Mouse (Mus musculus): ENCODE data around the gene Vmn1r227. TPM values are rescaled to one million over a fixed set of nuclear protein-coding genes. Genes with fewer than 3 reads are reported as not detected.

The Vmn1r227 gene
- polyA plus RNA-seq (2017; shearing (Covaris generic)) = under 1 TPM in 1 of 2 experiments, not detected in 1; 0.17 TPM

DNA sequence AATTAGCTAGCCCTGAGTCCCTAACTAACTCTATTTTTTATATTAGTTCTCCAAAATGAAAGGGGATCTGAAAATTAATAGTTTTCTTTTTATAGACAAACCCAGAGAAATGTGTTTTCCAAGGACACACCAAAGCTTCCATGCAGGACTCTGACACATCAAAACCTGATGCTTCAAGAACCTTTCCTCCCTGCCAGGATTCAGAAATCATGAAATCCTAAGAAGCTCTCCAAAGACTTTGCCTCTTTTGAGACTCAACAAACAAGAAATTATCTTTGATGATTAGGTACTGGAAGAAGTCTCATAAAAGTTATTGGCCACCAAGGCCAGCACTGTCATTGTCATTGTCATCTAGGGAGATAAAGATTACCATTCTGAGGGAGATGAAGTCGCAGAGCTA is at the start of gene Vmn1r227:
TSS of gene Vmn1r227 (plus strand) at position 301 of the 400 bp plus-strand sequence.

DNA sequence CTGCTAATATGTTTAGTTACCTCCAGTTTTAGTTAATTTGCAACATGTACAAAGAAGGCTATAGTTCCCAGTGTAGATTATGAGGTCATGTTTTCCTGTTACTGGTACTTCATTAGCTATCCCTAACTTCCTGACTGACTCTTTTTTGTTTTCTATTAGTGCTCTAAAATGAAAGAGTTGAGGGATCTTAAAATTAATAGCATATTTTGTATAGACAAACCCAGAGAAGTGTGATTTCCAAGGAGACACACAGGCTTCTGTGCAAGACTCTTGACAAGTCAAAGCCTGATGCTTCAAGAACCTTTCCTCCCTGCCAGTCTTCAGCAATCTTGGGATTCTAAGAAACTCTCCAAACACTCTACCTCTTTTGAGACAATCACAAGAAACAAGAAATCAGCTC is 47.1 kb upstream of the Vmn1r227 start, which contains the start of gene Vmn1r226:
TSS of gene Vmn1r226 (plus strand) at position 301 of the 400 bp plus-strand sequence.

DNA sequence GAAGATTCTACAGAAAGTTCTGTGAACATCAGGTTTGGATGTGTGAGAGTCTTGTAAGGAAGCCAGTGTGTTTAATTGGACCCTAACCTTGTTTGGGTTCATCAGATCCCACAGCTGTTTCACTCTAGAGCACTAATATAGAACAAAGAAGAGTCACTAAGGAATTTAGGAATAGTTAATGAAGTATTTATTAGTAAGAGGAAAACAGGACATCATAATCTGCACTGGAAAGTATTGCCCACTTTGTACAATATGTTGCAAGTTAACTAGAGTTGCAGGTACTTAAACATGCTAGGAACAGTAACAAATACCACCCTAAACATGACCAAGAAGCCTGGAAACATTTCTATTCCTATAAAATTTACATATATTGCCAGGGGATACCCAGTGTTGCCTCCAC is 56.4 kb downstream of the Vmn1r227 start, which contains the start of gene Vmn1r228:
TSS of gene Vmn1r228 (minus strand) at position 101 of the 400 bp plus-strand sequence.

Other genes with a start within 250 kb of the Vmn1r227 start
- under 1 TPM; 0.02 to 0.13 TPM for gene Vmn2r108, start 248.5 kb upstream of the Vmn1r227 start, polyA plus RNA-seq (2017; shearing (Covaris generic))
- gene Vmn1r225, start 231.7 kb upstream of the Vmn1r227 start, polyA plus RNA-seq (2017; shearing (Covaris generic)) = not detected
- under 1 TPM; 0.05 to 0.23 TPM for gene Vmn2r109, start 165.1 kb upstream of the Vmn1r227 start, polyA plus RNA-seq (2017; shearing (Covaris generic))
- gene Vmn2r110, start 133.4 kb upstream of the Vmn1r227 start, polyA plus RNA-seq (2017; shearing (Covaris generic)) = under 1 TPM; 0.02 to 0.05 TPM
- gene Fpr-rs3, start 105.0 kb upstream of the Vmn1r227 start, polyA plus RNA-seq (2017; shearing (Covaris generic)) = not detected
- gene Vmn1r226, start 47.0 kb upstream of the Vmn1r227 start, polyA plus RNA-seq (2017; shearing (Covaris generic)) = under 1 TPM in 1 of 2 experiments, not detected in 1; 0.33 TPM
- gene Vmn1r228, start 56.3 kb downstream of the Vmn1r227 start, polyA plus RNA-seq (2017; shearing (Covaris generic)) = not detected
- gene Vmn1r229, start 81.7 kb downstream of the Vmn1r227 start, polyA plus RNA-seq (2017; shearing (Covaris generic)) = under 1 TPM; 0.05 to 0.38 TPM
- under 1 TPM in 1 of 2 experiments, not detected in 1; 0.06 TPM for gene Vmn1r230, start 110.6 kb downstream of the Vmn1r227 start, polyA plus RNA-seq (2017; shearing (Covaris generic))
- gene Vmn1r231, start 175.2 kb downstream of the Vmn1r227 start, polyA plus RNA-seq (2017; shearing (Covaris generic)) = under 1 TPM in 1 of 2 experiments, not detected in 1; 0.27 TPM
- gene Vmn1r232, start 189.9 kb downstream of the Vmn1r227 start, polyA plus RNA-seq (2017; shearing (Covaris generic)) = under 1 TPM in 1 of 2 experiments, not detected in 1; 0.14 TPM
- gene Ppp2r1a, start 215.5 kb downstream of the Vmn1r227 start, polyA plus RNA-seq (2017; shearing (Covaris generic)) = 100 to 1,000 TPM; 283 to 295 TPM

All from inflammation-experienced regulatory T-cells (primary cell).